ENCODE assay signal across 9 mouse cellular contexts in genomic region chr4:133929278-133929670, GRCm38 (mm10). TPM values are rescaled to one million over a fixed set of nuclear protein-coding genes. Genes with fewer than 3 reads are reported as not detected.
DNase-seq lines count a peak whose midpoint lies in the region; TF ChIP-seq lines count a peak whose summit lies in the region.
"Had no signal": no experiment of that assay in that cellular context is flagged by ENCODE, and none has a peak within 500 bp of the region (broad histone marks: within the 10 kb centered on the region; RNA-seq: fewer than 3 reads in every experiment).

No protein-coding gene starts in this region.

- no peak for TF ChIP-seq CTCF in bone marrow macrophage, adult 2 months (IDR thresholded peaks at IDR 0.05; ENCODE audit: low read depth, low read length)
- TF ChIP-seq CTCF in lung, adult 2 months (IDR thresholded peaks at IDR 0.05; ENCODE audit: insufficient read depth, low read length): no peak

- WGBS in lung, adult 2 months: 6% methylated on average over 7 of the region's 7 CpGs

- H3K4me3 ChIP-seq in bone marrow macrophage, adult 2 months (ENCODE audit: insufficient read depth, low read length): peak overlapping the region; percentile 31
- no peak overlapping the region for H3K4me3 ChIP-seq in lung, adult 2 months (replicated peaks; ENCODE audit: extremely low read depth, low read depth, low read length)
- H3K4me3 ChIP-seq: forebrain, embryonic 12.5 days had no signal

- H3K4me1 ChIP-seq in bone marrow macrophage, adult 2 months (ENCODE audit: control insufficient read depth, insufficient read depth, low read length): peaks cover 14% of the 10 kb centered on the region
- H3K4me1 ChIP-seq in lung, adult 2 months (ENCODE audit: control insufficient read depth, insufficient read depth, low read length): peaks cover 2% of the 10 kb centered on the region; the same call in 1 of the 2 replicates

- peak overlapping the region; percentile 76 for H3K27ac ChIP-seq in bone marrow macrophage, adult 2 months (ENCODE audit: insufficient read depth, low read depth, low read length)
- H3K27ac ChIP-seq: forebrain, embryonic 12.5 days had no signal

- no peak for TF ChIP-seq POLR2A in bone marrow macrophage, adult 2 months (IDR thresholded peaks at IDR 0.05; ENCODE audit: borderline replicate concordance, low read depth, low read length)
- TF ChIP-seq POLR2A in lung, adult 2 months (IDR thresholded peaks at IDR 0.05; ENCODE audit: borderline replicate concordance, extremely low read depth, low read depth, low read length): peak; percentile 36; the same call in 1 of the 2 replicates

- peak; percentile 42 for DNase-seq in ES-CJ7 (ENCODE audit: low read depth, low spot score)
- peak; percentile 38 to 58 for DNase-seq in kidney, adult 8-10 months
- no peak for DNase-seq in lung, adult 2 months
- no peak for DNase-seq in cerebellum, adult 9-10 months
- DNase-seq in layer of hippocampus, adult 8-10 months (ENCODE audit: low spot score in 2 of 2): no peak
- DNase-seq in cerebellum, postnatal 14 days: no peak
- DNase-seq in right cerebral cortex, postnatal 36 days (ENCODE audit: low spot score in 2 of 2): no peak

RNA-seq across cellular contexts. Expression of gene Hmgn2, which starts 39.2 kb away (rescaled TPM):
- 222 and 234 TPM in 2 replicates for polyA plus RNA-seq in bone marrow macrophage, adult 2 months (2012; ENCODE audit: insufficient read depth, insufficient read length, missing spikeins)
- 14.6 and 28.9 TPM in 2 replicates for polyA plus RNA-seq in lung, adult 2 months (2012; rRNA removed)
- 100 to 1,000 TPM in 3 of 4 experiments, 10 to 100 TPM in 1; 90.0 to 132 (median 110) TPM for total RNA-seq in layer of hippocampus, adult 8-10 months (2022)

RNA-seq across cellular contexts. Expression of gene Rps6ka1, which starts 41.7 kb away (rescaled TPM):
- 100 and 101 TPM in 2 replicates for polyA plus RNA-seq in bone marrow macrophage, adult 2 months (2012; ENCODE audit: insufficient read depth, insufficient read length, missing spikeins)
- 57.2 and 65.6 TPM in 2 replicates for polyA plus RNA-seq in lung, adult 2 months (2012; rRNA removed)
- 10 to 100 TPM; 12.6 to 27.6 (median 19.4) TPM for total RNA-seq in layer of hippocampus, adult 8-10 months (2022)

Comparison
In these comparisons a context has a peak if more than half of its experiments do, and no peak if none do; other contexts are left out.
1. DNase-seq: peak in ES-CJ7 (single experiment) and kidney, adult 8-10 months (2 of 2); none in lung, adult 2 months (single experiment), cerebellum, adult 9-10 months (single experiment), layer of hippocampus, adult 8-10 months (0 of 2), cerebellum, postnatal 14 days (0 of 2) and right cerebral cortex, postnatal 36 days (0 of 2).